Mouse (Mus musculus): Measurements from ENCODE around the gene Mdp1.

The Mdp1 gene

GRCm38 (mm10) chr14:55659960-55660573, at the start of gene Mdp1:
Mdp1 (minus strand) TSS chr14:55660508.
- DNase-seq (ENCODE audit: low spot score) = peak; percentile 74

GRCm38 (mm10) chr14:55709509-55709908, 49.2 kb upstream of the Mdp1 start:
- DNase-seq (ENCODE audit: low spot score) = no peak

GRCm38 (mm10) chr14:55707397-55707796, 47.1 kb upstream of the Mdp1 start:
- DNase-seq (ENCODE audit: low spot score) = no peak

GRCm38 (mm10) chr14:55706051-55706600, 45.8 kb upstream of the Mdp1 start:
- DNase-seq (ENCODE audit: low spot score) = no peak

GRCm38 (mm10) chr14:55702761-55703160, 42.5 kb upstream of the Mdp1 start:
- DNase-seq (ENCODE audit: low spot score) = no peak

GRCm38 (mm10) chr14:55701131-55701530, 40.8 kb upstream of the Mdp1 start:
- no peak for DNase-seq (ENCODE audit: low spot score)

GRCm38 (mm10) chr14:55697226-55697625, 36.9 kb upstream of the Mdp1 start:
- no peak for DNase-seq (ENCODE audit: low spot score)

GRCm38 (mm10) chr14:55689433-55689832, 29.1 kb upstream of the Mdp1 start:
- no peak for DNase-seq (ENCODE audit: low spot score)

- DNase-seq (ENCODE audit: low spot score) = no peak
These were observed 21.8 kb upstream of the Mdp1 start for GRCm38 (mm10) chr14:55682118-55682493.

- DNase-seq (ENCODE audit: low spot score) = peak; percentile 93
These were observed 21.1 kb upstream of the Mdp1 start, which contains the start of gene Tinf2 for GRCm38 (mm10) chr14:55681160-55682117. Tinf2 (minus strand) TSS chr14:55681820.

- DNase-seq (ENCODE audit: low spot score) = no peak
These were observed 17.3 kb upstream of the Mdp1 start for GRCm38 (mm10) chr14:55677615-55678014.

GRCm38 (mm10) chr14:55672741-55673060, 12.4 kb upstream of the Mdp1 start:
- DNase-seq (ENCODE audit: low spot score) = no peak

- peak; percentile 89 for DNase-seq (ENCODE audit: low spot score)
These were observed 11.8 kb upstream of the Mdp1 start, which contains the start of the genes Gmpr2 and Nedd8 for GRCm38 (mm10) chr14:55671833-55672740. Gmpr2 (plus strand) TSS chr14:55671941. Nedd8 (minus strand) TSS chr14:55672124.

GRCm38 (mm10) chr14:55671486-55671832, 11.2 kb upstream of the Mdp1 start:
- no peak for DNase-seq (ENCODE audit: low spot score)

GRCm38 (mm10) chr14:55660636-55661035, 328 bp upstream of the Mdp1 start:
- DNase-seq (ENCODE audit: low spot score) = no peak

- no peak for DNase-seq (ENCODE audit: low spot score)
These were observed 2.3 kb downstream of the Mdp1 start for GRCm38 (mm10) chr14:55658011-55658410.

- DNase-seq (ENCODE audit: low spot score) = no peak
These were observed 3.4 kb downstream of the Mdp1 start for GRCm38 (mm10) chr14:55656935-55657334.

GRCm38 (mm10) chr14:55651528-55651927, 8.8 kb downstream of the Mdp1 start:
- no peak for DNase-seq (ENCODE audit: low spot score)

GRCm38 (mm10) chr14:55649884-55650283, 10.4 kb downstream of the Mdp1 start, which contains the start of gene Tssk4:
Tssk4 (plus strand) TSS chr14:55650184.
- DNase-seq (ENCODE audit: low spot score) = no peak

GRCm38 (mm10) chr14:55644261-55644888, 15.9 kb downstream of the Mdp1 start:
- DNase-seq (ENCODE audit: low spot score) = no peak
